Mouse (Mus musculus) CD4-positive naive resting alpha-beta T cell, adult 76 days (primary cell): ENCODE data around the gene Smim11. TPM values are rescaled to one million over a fixed set of nuclear protein-coding genes. Genes with fewer than 3 reads are reported as not detected.

Source experiments
- total RNA-seq: library from RNA; stranded (reverse); gene quantifications from one replicate; pipeline ENCODE4 v1.2.4, GENCODE M21; 2023

Gene Smim11
- 15.5 TPM for total RNA-seq

DNA sequence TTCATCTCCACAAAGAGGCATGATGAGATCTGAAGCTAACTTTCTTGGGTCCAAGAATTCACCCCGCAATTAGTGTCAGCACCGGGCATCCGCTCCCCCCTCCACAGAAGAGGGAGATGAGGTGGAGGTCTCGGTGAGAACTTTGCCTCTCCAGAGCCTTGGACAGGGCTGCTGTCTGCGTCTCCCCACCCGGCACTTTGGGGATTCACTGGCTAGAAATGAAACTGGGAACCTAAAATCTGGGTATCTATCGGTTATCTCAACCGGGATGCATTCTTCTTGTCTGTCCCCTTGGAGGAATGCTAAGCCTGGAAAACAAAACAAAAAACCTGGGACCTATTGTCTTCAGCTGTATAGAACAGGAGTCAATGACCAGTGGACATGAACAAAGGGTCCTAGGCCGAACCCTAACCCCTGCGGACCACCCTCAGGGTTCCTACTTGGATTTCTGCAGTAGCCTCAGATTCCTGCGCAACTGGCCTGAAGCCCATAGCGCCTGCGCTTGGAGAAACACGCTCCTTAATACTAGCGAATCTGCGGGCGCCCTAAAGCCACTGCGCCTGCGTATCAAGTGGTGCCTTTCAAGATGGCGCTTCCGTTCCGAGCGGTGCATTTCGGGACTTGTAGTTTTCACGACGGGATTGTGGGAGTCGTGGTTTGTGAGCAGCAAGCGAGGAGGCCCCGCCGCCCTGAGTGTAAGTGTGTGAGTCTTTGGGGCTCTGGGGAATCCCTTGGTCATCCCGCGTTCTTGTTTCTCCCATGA lies at the start of gene Smim11:
Gene Smim11, plus strand, starts transcription at position 638 of the 763 bp plus-strand sequence.

GRCm38 (mm10) chr16:92292101-92292500 lies 9.0 kb upstream of the Smim11 start, which contains the start of gene Kcne2:
Gene Kcne2 (plus strand): TSS chr16:92292389.

DNA sequence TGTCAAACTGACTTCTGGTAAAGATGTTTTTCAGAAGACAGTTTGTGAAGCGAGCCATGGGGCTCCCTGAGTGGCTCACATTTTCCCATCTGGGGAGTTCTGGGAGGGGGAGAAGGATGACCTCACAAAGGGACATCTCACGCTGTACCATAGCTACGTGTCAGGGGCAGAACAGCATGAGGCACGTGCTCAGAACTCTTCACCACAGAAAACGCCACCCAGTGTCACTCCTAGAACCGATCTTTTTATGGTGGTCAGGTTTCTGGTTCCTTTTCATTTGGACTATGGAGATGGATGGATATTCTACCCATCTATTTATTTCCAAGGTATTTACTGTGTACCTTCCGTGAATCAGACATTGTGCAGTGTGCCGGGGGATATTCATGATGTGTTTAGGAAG lies 20.3 kb downstream of the Smim11 start, which contains the start of gene Fam243:
Gene Fam243, minus strand, starts transcription at position 101 of the 400 bp plus-strand sequence.

DNA sequence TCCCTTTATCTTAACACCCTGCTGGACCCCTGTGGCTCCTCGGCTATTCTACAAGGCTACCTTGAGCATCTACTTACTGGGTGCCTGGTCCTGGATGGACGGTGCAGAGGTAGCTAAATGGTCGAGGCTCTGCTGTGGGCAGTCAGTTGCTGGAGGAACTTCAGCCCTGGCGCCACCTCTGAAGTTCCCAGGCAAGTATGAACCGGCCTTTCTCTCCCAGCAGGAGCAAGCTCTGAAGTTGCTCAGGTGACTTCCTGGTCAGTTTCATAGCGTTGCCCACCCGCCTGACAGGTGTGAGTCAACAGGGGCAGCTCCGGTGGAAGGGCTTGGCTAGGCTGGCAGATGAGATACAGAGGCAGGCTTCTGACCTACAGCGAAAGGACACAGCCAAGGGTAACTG lies 58.1 kb downstream of the Smim11 start, which contains the start of gene Kcne1:
Gene Kcne1, minus strand, starts transcription at position 240 of the 400 bp plus-strand sequence.

Other genes with a start within 250 kb of the Smim11 start
- gene Mrps6, start 243.0 kb upstream of the Smim11 start, total RNA-seq, result 20.5 TPM
- not detected for gene Gm49711, start 243.0 kb upstream of the Smim11 start, total RNA-seq
- gene Slc5a3, start 243.0 kb upstream of the Smim11 start, total RNA-seq, result 9.4 TPM
- not detected for gene Kcne2, start 8.9 kb upstream of the Smim11 start, total RNA-seq
- not detected for gene Fam243, start 20.2 kb downstream of the Smim11 start, total RNA-seq
- not detected for gene Kcne1, start 58.2 kb downstream of the Smim11 start, total RNA-seq
- gene Rcan1, start 169.6 kb downstream of the Smim11 start, total RNA-seq, result 3.8 TPM
- gene Clic6, start 184.4 kb downstream of the Smim11 start, total RNA-seq, result not detected